Mouse (Mus musculus): ENCODE results near the gene Fmnl2.

DNA sequence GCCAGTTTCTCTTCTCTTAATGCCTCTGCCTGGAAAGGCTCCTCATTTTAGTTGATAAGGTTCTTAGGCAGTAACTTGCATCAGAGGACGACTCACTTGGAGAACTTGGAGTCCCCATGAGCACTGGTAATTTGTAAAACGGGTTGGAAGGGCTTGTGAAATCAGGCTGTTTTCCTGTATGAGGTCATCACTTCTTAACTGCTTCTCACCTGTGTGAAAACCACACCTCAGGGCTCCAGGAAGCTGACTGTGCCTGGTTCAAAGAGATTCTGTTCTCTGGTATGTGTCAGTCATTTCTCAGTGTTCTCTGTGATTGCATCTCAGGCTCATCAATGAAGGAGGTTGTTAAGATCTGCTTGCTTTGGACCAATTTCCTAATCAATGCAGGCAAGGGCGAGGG, 27.4 kb downstream of the Fmnl2 start:
- TF ChIP-seq CTCF (IDR thresholded peaks at IDR 0.05; ENCODE audit: low read depth, low read length) (no peak), POLR2A (IDR thresholded peaks at IDR 0.05; ENCODE audit: borderline replicate concordance, low read depth, low read length) (no peak)

Data from bone marrow macrophage, adult 2 months (primary cell).